Mouse (Mus musculus): ENCODE measurements around the gene Sgsm1. TPM values are rescaled to one million over a fixed set of nuclear protein-coding genes. Genes with fewer than 3 reads are reported as not detected.

The Sgsm1 gene
- polyA plus RNA-seq, 1 experiment from 2014 or later, result 0.62 TPM

DNA sequence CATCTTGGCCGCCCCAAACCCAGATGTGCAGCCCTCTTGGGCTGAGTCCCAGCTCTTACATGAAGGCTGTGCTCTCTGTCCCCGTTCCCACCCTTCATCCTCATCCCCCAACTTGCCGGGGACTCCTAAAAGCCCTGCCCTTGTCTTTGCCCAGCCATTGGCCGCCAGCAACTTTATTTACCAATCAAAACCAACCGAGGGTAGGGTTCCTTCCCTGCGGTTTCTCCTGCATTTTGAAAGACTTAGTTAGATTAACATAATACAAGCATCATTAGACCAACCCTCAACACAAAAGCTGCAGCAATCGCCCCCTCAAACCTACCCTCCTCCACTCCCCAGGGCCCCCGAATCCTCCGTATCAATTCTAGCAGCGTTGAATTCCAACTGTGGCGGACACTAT lies 35.2 kb upstream of the Sgsm1 start:
- H3K27ac ChIP-seq, result no peak overlapping the region
- peaks cover 89% of the 10 kb centered on the region for H3K27me3 ChIP-seq
- H3K4me2 ChIP-seq, result no peak overlapping the region
- H3K9ac ChIP-seq, result no peak overlapping the region
- H3K4me1 ChIP-seq (replicated peaks), result no peaks in the 10 kb centered on the region
- ATAC-seq (replicated peaks; ENCODE audit: insufficient number of reproducible peaks, insufficient read depth, low FRiP score, low read depth), result no peak
- no peaks in the 10 kb centered on the region for H3K36me3 ChIP-seq
- no peak overlapping the region for H3K4me3 ChIP-seq
- H3K9me3 ChIP-seq (replicated peaks), result no peaks in the 10 kb centered on the region
- WGBS, result 10% methylated on average over 11 of the region's 11 CpGs

DNA sequence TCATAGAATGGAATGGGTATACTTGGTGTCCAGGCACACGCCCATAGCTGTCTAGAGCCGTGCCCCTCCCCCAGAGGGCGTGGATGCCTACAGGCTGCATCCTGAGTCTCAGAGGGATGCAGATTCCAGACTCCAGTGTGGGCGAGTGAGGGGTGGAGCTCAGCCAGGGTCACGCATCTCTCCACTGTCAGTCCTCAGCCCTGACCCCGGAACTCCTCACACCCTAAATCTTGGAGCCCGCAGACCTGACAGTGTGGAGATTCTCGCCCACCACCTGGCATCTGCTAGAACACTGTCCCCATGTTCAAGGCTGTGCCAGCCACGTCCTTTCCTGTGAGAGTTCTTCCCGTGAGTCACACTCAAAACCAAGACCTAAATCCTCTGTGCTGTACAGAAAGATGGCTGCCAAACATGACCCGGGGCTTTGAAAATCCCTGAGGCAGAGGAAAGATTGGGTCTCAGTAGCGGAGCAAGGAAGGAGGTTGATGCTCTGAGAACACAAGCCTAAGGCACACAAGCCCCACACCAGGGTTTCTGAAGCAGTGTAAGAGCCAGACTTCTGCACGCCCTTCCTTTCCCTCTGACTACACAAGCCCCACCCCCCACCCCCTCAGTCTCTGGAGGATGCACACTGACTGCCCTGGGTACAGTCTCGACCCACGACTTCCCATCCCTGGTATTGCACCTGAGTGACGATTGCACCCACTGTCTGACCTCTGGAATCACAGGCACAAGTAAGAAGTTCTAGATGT lies 34.2 kb upstream of the Sgsm1 start:
- H3K4me3 ChIP-seq, result no peak overlapping the region
- H3K4me1 ChIP-seq (replicated peaks), result no peaks in the 10 kb centered on the region
- no peaks in the 10 kb centered on the region for H3K9me3 ChIP-seq (replicated peaks)
- H3K4me2 ChIP-seq, result no peak overlapping the region
- H3K36me3 ChIP-seq, result no peaks in the 10 kb centered on the region
- no peak for ATAC-seq (replicated peaks; ENCODE audit: insufficient number of reproducible peaks, insufficient read depth, low FRiP score, low read depth)
- WGBS, result 33% methylated on average over 16 of the region's 16 CpGs
- no peak overlapping the region for H3K27ac ChIP-seq
- H3K27me3 ChIP-seq, result peaks cover 82% of the 10 kb centered on the region
- no peak overlapping the region for H3K9ac ChIP-seq

DNA sequence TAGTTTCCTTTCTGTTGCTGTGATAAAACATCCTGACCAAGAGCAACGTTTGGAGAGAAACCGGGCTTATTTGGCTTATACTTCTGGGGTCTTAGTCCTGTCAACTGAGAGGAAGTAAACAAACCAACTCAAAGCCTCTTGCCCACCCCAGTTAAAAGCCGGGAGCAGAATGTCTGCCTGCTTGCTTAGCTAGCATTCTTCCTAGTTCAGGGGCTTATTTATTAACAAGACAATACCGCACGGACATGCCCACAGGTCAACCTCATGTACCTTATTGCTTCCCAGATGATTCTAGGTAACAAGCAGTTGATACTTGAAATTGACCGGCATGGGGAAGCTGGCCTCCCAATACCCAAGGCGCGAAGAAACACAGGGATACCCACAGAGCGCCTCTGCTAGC lies 25.7 kb upstream of the Sgsm1 start:
- peaks cover 84% of the 10 kb centered on the region for H3K27me3 ChIP-seq
- peak overlapping the region; percentile 35 for H3K4me3 ChIP-seq
- WGBS, result 28% methylated on average over 9 of the region's 9 CpGs
- no peak overlapping the region for H3K27ac ChIP-seq
- peaks cover 7% of the 10 kb centered on the region; the same call in 1 of the 2 replicates for H3K4me1 ChIP-seq (replicated peaks)
- no peak overlapping the region for H3K9ac ChIP-seq
- 0 out of 2 replicates have a peak, but pooled peaks cover 2% of the 10 kb centered on the region for H3K9me3 ChIP-seq (replicated peaks)
- ATAC-seq (replicated peaks; ENCODE audit: insufficient number of reproducible peaks, insufficient read depth, low FRiP score, low read depth), result no peak
- H3K36me3 ChIP-seq, result no peaks in the 10 kb centered on the region
- no peak overlapping the region for H3K4me2 ChIP-seq

DNA sequence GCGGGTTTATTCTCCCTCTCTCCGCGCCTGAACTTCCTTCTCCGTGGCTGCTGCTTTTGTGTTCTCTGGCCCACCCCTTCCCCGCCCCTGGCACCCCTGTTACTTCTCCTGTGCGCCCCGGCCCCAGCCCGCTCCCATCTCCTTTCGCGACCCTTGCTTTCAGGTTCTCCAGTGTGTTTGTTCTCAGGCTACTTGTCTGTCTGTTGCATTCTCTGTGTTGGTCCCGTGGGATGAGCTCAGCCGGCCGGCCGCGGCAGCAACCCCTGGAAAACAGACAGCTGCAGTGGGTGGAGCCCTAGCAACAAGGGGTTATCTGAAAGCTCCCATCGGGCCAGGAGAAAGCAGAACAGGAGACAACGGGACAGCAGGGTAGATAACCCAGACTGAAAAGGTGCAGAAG lies 25.1 kb upstream of the Sgsm1 start:
- H3K27me3 ChIP-seq, result peaks cover 79% of the 10 kb centered on the region
- H3K9me3 ChIP-seq (replicated peaks), result 0 out of 2 replicates have a peak, but pooled peaks cover 2% of the 10 kb centered on the region
- WGBS, result 2% methylated on average over 17 of the region's 17 CpGs
- peak overlapping the region; percentile 35 for H3K4me3 ChIP-seq
- peaks cover 7% of the 10 kb centered on the region; the same call in 1 of the 2 replicates for H3K4me1 ChIP-seq (replicated peaks)
- ATAC-seq (replicated peaks; ENCODE audit: insufficient number of reproducible peaks, insufficient read depth, low FRiP score, low read depth), result no peak
- H3K36me3 ChIP-seq, result no peaks in the 10 kb centered on the region
- peak overlapping the region; percentile 56 for H3K4me2 ChIP-seq
- H3K27ac ChIP-seq, result no peak overlapping the region
- no peak overlapping the region for H3K9ac ChIP-seq

DNA sequence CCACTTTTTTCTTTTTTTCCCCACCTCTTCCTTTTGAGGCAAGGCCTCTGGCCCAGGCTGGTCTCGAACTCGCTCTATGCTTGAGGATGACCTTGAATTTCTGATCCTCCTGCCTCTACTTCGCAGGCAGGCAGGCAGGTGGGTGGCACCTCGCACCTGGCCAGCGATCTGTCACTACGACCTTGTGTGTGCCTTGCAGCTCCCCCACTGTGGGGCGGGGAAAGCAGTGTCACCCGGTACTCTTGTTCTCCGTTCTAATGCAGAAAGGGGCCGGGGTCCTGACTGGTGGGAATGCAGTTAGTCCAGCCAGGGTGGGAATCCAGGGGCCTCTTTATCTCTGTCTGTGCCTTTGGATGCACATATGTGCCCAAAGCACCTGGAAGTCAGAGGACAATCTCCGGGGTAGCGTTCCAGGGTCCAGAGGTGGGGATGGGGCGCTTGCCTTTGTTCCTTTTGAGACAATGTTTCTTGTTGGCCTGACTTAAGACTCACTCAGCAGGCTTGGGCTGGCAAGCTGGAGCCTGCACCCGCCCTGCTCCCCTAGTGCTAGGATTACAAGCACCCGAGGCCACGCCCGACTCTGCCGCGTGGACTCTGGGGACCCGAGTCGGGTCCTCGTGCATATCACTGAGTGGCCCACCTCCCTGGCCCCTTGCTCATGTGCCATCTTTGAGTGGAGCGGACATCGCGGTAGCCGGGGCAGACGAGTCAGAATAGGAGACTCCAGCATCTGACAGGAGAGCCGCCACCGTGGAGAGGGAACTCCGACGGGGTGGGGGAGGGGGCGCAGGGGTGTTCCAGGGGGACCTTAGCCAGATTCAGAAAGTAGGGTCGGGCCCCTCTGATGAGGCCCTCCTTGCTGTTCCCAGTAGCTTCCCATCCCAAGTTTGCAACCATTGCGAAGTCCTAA lies 24.3 kb upstream of the Sgsm1 start:
- Histone ChIP-seq H3K27ac (no peak overlapping the region), H3K36me3 (no peaks in the 10 kb centered on the region), H3K4me3 (peak overlapping the region; percentile 35), H3K9me3 (replicated peaks) (0 out of 2 replicates have a peak, but pooled peaks cover 2% of the 10 kb centered on the region), H3K27me3 (peaks cover 81% of the 10 kb centered on the region), H3K4me2 (peak overlapping the region; percentile 56), H3K9ac (no peak overlapping the region), H3K4me1 (replicated peaks) (peaks cover 7% of the 10 kb centered on the region; the same call in 1 of the 2 replicates)
- 8% methylated on average over 34 of the region's 34 CpGs for WGBS
- ATAC-seq (replicated peaks; ENCODE audit: insufficient number of reproducible peaks, insufficient read depth, low FRiP score, low read depth), result no peak

DNA sequence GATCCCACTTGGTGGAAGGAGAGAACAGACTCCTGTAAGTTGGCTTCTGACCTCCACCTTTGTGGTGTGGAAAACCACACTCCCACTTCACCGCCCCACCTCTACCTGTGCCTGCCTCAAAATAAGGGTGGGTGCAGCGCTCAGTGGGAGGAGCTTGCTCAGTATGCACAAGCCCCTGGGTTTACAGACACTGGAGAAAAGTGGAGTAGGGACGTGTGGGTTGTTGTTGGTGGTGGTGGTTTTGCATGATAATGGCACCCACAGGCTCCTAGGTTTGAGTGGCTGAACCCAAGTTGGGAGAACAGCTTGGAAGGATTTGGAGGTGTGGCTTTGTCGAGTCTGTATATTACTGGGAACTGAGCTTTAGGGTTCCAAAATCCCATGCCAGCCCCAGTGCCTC lies 22.3 kb upstream of the Sgsm1 start:
- WGBS, result 52% methylated on average over 4 of the region's 4 CpGs
- peaks cover 7% of the 10 kb centered on the region; the same call in 1 of the 2 replicates for H3K4me1 ChIP-seq (replicated peaks)
- 0 out of 2 replicates have a peak, but pooled peaks cover 10% of the 10 kb centered on the region for H3K9me3 ChIP-seq (replicated peaks)
- H3K36me3 ChIP-seq, result no peaks in the 10 kb centered on the region
- peaks cover 64% of the 10 kb centered on the region for H3K27me3 ChIP-seq
- H3K9ac ChIP-seq, result no peak overlapping the region
- no peak overlapping the region for H3K4me3 ChIP-seq
- ATAC-seq (replicated peaks; ENCODE audit: insufficient number of reproducible peaks, insufficient read depth, low FRiP score, low read depth), result no peak
- no peak overlapping the region for H3K4me2 ChIP-seq
- no peak overlapping the region for H3K27ac ChIP-seq

DNA sequence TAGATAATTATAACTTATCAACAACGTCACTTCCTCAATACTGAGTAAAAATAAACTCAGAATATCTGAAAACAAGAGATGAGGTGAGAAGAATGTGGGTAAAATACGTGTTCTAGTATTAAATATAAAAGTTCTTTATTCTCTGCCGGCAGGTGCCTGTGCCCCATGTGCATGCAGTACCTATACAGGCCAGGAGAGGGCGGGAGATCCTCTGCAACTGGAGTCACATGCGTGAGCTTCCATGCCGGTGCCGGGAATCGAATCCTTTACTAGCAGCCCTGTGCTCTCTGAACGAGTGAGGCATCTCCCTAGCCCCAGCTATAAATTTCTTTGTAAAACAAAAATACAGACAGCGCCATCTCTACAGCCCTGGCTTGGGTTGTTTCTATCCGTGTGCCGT lies 21.7 kb upstream of the Sgsm1 start:
- H3K9me3 ChIP-seq (replicated peaks), result 0 out of 2 replicates have a peak, but pooled peaks cover 10% of the 10 kb centered on the region
- peaks cover 60% of the 10 kb centered on the region for H3K27me3 ChIP-seq
- H3K36me3 ChIP-seq, result no peaks in the 10 kb centered on the region
- no peak overlapping the region for H3K4me3 ChIP-seq
- no peak overlapping the region for H3K4me2 ChIP-seq
- 26% methylated on average over 12 of the region's 12 CpGs for WGBS
- H3K9ac ChIP-seq, result no peak overlapping the region
- no peak for ATAC-seq (replicated peaks; ENCODE audit: insufficient number of reproducible peaks, insufficient read depth, low FRiP score, low read depth)
- H3K4me1 ChIP-seq (replicated peaks), result peaks cover 7% of the 10 kb centered on the region; the same call in 1 of the 2 replicates
- H3K27ac ChIP-seq, result no peak overlapping the region

DNA sequence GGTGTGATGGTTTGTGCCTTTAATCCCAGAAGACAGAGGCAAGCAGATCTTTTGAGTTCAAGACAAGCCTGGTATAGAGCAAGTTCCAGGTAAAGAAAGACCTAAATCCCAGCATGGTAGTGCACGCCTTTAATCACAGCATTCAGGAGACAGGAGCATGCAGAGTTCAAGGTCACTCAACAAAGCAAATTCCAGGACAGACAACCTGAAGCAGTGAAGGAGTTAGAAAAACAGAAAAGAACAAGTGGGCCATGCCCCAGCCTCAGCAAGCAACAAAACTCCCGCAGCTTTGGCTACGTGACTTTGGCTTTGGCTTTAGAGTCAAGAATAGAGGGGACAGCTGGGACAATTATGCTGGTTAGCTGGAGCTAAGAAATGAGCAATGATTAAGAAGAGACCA lies 19.6 kb upstream of the Sgsm1 start:
- H3K27ac ChIP-seq, result no peak overlapping the region
- 80% methylated on average over 3 of the region's 3 CpGs for WGBS
- ATAC-seq (replicated peaks; ENCODE audit: insufficient number of reproducible peaks, insufficient read depth, low FRiP score, low read depth), result no peak
- no peak overlapping the region for H3K4me3 ChIP-seq
- H3K27me3 ChIP-seq, result peaks cover 49% of the 10 kb centered on the region
- H3K9me3 ChIP-seq (replicated peaks), result 0 out of 2 replicates have a peak, but pooled peaks cover 10% of the 10 kb centered on the region
- H3K9ac ChIP-seq, result no peak overlapping the region
- no peak overlapping the region for H3K4me2 ChIP-seq
- H3K4me1 ChIP-seq (replicated peaks), result peaks cover 4% of the 10 kb centered on the region; the same call in 1 of the 2 replicates
- no peaks in the 10 kb centered on the region for H3K36me3 ChIP-seq

DNA sequence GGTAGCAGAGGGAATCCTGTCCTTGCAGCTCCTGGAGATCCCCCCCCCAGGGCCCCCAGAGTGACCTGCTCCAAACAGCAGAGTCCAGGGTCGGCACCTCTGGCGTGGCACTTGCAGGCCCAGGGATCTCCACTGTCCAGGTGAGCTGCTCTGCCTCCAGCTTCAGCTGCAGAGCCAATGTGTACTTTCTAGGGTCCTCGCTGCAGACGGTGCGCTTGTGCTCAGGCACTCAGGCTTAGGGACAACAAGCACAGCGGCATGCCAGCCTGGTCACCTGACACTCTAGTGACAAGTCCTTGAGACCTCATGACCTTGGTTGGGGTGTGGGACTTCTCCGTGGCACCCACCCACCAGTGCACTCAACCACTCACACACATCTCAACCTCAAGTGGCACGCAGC lies 18.9 kb upstream of the Sgsm1 start:
- Histone ChIP-seq H3K9ac (no peak overlapping the region), H3K4me3 (no peak overlapping the region), H3K27me3 (peaks cover 49% of the 10 kb centered on the region), H3K36me3 (no peaks in the 10 kb centered on the region), H3K9me3 (replicated peaks) (0 out of 2 replicates have a peak, but pooled peaks cover 10% of the 10 kb centered on the region), H3K27ac (no peak overlapping the region), H3K4me1 (replicated peaks) (no peaks in the 10 kb centered on the region; the same call in 1 of the 2 replicates), H3K4me2 (no peak overlapping the region)
- WGBS, result 90% methylated on average over 8 of the region's 8 CpGs
- no peak for ATAC-seq (replicated peaks; ENCODE audit: insufficient number of reproducible peaks, insufficient read depth, low FRiP score, low read depth)

DNA sequence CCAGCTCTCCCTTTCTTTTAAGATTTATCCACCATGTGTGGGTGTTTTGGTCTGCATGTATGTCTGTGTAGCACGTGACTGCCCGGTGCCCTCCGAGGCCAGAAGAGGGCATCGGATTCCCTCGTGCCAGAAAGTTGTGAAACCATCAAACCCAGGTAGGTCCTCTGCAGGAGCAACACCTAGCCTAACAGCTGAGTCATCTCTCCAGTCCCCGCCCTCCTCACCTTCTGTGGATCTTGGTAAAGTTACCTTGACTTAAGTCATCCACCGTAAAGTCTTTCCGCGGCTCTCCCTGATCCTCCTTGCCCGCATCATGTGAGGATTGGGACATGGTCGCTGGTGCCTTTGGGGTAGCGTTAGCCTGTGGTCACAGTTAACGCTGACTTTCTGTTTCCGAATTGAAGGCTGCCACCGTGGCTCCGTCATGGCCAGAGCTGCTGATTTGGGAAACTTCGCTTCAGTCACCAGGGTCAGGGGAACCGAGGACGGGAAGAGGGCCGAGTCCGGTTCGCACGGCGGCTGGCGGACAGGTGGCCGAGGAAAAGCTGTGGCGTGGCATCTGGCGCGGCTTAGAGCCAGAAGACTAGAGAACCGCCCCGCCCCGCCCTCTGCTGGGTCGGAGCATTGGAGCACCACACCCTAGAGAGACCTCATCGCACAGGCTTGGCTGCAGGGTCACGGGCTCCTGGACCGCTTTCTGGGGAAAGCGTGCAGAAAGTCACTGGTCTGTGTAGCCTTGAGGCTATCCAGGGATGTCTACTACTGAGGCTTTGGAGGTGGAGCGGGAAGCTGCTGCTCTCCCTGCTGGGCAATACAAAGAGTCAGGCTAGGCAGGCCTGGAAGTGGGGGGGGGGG lies 13.4 kb upstream of the Sgsm1 start:
- peaks cover 41% of the 10 kb centered on the region for H3K27me3 ChIP-seq

More for the DNA sequence above, 13.4 kb upstream of the Sgsm1 start:
- Histone ChIP-seq H3K4me1 (replicated peaks) (peaks cover 4% of the 10 kb centered on the region), H3K4me2 (peak overlapping the region; percentile 62), H3K4me3 (peak overlapping the region; percentile 37), H3K27ac (no peak overlapping the region), H3K9me3 (replicated peaks) (0 out of 2 replicates have a peak, but pooled peaks cover 7% of the 10 kb centered on the region), H3K36me3 (no peaks in the 10 kb centered on the region), H3K9ac (no peak overlapping the region)
- ATAC-seq (replicated peaks; ENCODE audit: insufficient number of reproducible peaks, insufficient read depth, low FRiP score, low read depth), result no peak
- 5% methylated on average over 38 of the region's 38 CpGs for WGBS

All from heart, embryonic 15.5 days (tissue).